Mouse (Mus musculus) cerebellum, adult (tissue): ENCODE results near the gene Rdh13.
A peak's percentile ranks its signal among the peaks of the same experiment; 100 is the strongest.
"Not testable (repeated sequence)": the region's sequence is repeated elsewhere in the genome, so short reads cannot be mapped to it uniquely, and the experiment has no call there.

ENCODE experiments used
- ATAC-seq: cut with Nextera tagmentation; 2 replicates; pipeline ENCODE4 v1.9.2; 2017; ENCODE audit warnings: mild to moderate bottlenecking, moderate library complexity, mixed read lengths; ENCODE audit not compliant: insufficient number of reproducible peaks, low FRiP score, low TSS enrichment

The Rdh13 gene

GRCm38 (mm10) chr7:4437721-4438120, 7.7 kb downstream of the Rdh13 start:
- ATAC-seq: no peak

- ATAC-seq: no peak
These were observed 13.4 kb downstream of the Rdh13 start for GRCm38 (mm10) chr7:4432026-4432425.

DNA sequence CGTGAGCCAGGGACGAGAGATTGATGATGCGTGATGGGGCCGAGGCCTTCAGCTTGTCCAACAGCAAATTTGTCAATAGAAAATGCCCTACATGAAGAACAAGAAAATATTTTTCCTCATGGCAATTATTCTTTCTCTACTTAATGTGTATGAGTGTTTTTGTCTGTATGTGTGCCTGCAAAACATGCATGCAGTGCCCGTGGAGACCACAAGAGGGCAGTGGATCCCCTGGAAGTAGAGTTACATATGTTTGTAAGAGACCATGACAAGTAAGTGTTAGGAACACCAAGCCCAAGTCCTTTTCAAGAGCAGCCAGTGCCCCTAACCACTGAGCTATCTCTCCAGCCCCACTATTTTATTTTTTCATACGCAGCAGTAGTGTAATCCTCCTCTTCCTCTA, 13.9 kb downstream of the Rdh13 start:
- ATAC-seq: no peak

GRCm38 (mm10) chr7:4430246-4430844, 15.1 kb downstream of the Rdh13 start:
- ATAC-seq: no peak

DNA sequence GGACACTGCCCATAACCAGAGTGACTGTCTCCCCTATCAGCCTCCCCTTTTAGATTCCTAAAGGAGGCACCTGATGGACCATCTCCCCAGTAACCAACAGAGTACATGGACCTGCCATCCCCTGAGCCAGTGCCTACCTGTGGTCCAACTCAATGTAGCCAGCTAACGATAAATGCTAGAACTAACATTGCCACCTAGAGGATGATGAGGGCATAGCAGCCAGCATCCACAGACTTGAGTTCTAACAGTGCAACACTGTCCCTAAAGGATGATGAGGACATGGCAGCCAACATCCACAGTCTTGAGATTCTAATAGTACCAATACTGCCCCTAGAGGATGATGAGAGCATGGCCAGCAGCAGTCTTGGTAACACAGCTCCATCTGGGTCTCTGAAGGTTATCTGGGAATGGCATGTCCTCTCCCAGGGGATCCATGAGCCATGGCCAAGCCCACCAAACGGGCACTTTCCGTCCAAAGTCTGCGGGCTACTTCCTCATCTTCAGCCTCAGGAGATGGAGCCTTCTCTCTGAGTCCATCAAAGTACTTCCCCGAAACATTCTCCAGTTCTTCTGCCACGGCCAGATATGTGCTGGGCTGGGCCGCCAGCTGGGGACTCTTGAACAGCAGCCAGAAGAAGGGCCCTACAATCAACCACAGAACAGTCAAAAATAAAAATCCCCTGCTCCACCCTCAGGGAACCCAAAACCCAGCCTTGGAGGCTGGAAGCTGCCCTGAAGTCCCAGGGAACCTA, 18.1 kb downstream of the Rdh13 start:
- peak; percentile 89 for ATAC-seq

DNA sequence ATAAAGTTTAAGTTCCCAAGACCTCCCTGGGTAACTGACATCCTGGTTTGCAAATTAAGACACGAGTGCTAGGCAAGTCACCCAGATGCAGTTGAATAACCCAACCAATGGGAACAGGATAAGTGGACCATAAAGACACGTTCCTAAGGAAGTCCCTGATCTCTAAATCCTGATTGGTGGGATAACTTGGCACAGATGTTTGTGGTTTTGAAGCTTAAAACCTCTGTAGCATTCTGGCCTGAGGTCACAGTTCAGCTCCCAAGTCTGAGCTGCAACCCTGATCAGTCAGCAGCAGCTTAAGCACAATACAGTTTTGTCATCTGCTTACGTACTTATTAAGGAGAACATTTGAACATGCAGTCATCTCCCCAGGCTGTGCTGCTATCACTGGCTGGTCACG, 25.2 kb downstream of the Rdh13 start:
- no peak for ATAC-seq

DNA sequence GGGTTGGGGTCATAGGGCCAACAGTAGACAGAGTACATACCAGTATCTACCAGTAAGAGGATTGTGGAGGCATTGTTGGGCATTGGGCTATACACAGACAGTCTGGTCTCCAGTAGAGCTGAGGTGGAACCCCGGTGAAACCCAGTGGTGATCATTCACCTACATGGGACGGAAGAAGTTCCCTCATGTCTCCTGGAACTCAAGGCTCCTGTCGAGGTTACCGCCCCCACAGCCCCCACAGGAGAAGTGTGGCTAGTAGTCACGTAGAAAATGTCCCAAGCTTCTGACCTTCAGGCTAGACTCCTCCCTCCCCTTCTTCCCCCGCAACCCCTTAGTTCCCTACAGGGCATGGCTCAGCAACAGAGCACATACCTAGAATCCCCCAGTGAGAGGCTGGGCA, 25.8 kb downstream of the Rdh13 start:
- ATAC-seq: no peak

DNA sequence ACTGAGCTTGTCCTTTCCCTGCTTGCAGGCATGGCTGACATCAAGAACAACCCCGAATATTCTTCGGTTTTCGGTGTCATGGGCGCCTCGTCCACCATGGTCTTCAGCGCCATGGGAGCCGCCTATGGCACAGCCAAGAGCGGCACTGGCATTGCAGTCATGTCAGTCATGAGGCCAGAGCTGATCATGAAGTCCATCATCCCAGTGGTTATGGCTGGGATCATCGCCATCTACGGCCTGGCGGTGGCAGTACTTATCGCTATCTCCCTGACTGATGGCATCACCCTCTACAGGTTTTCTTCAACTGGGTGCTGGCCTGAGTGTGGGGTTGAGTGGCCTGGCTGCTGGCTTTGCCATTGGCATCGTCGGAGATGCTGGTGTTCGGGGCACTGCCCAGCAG, 33.0 kb downstream of the Rdh13 start:
- ATAC-seq: not testable (repeated sequence)

DNA sequence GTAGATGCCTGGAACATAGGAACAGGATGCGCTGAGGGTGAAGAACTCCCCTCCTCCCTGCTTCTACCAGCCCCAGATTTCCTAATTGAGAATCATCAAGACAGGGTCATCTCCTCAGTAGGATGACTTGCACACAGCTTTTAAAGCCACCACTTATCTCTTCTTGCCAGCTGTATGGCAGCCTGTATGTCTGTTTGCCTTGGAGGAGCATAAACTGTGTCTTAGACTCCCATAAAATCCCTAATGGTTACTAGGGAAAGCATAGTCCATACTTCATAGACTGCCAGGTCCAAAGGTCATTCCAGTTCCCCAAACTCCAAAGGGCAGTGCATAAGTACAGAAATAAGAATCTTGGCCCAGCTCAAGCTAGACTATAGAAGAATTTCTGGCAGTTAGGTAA, 47.7 kb downstream of the Rdh13 start, which contains the start of gene Gp6:
TSS of gene Gp6 (minus strand) at position 15 of the 400 bp plus-strand sequence.
- no peak for ATAC-seq
